Mouse (Mus musculus) MEL (cell line): Measurements from ENCODE around the gene Kcnt2.

Experiments used
- CHD2 ChIP-seq: IDR thresholded peaks from 2 replicates; pipeline ENCODE4 v1.6.1; 2011; ENCODE audit warnings: low read length, improper control_type of control experiment
- CTCF ChIP-seq, 3 experiments: IDR thresholded peaks in 2 of 3; conservative IDR thresholded peaks in 1 of 3; 2 replicates each; pipeline ENCODE4 v1.5.1; 2011 to 2012; ENCODE audit warnings: low read length in 3 of 3, low read depth in 2 of 3, mild to moderate bottlenecking in 2 of 3, improper control_type of control experiment in 1 of 3, inconsistent platforms in 1 of 3, mixed read lengths in 1 of 3, moderate library complexity in 1 of 3; ENCODE audit not compliant: control insufficient read depth in 1 of 3, insufficient read depth in 1 of 3, poor library complexity in 1 of 3, severe bottlenecking in 1 of 3
- GATA1 ChIP-seq: IDR thresholded peaks from 2 replicates; pipeline ENCODE4 v1.6.1; 2011; ENCODE audit warnings: low read depth, low read length, improper control_type of control experiment
- HCFC1 ChIP-seq: IDR thresholded peaks from 2 replicates; pipeline ENCODE4 v1.6.1; 2012; ENCODE audit warnings: low read depth, mild to moderate bottlenecking, inconsistent platforms, low read length, improper control_type of control experiment, moderate library complexity
- KAT2A ChIP-seq: conservative IDR thresholded peaks from 2 replicates; pipeline ENCODE4 v1.6.1; 2012; ENCODE audit warnings: low read depth, low read length, improper control_type of control experiment, inconsistent platforms
- MAX ChIP-seq: IDR thresholded peaks from 2 replicates; pipeline ENCODE4 v1.6.1; 2011; ENCODE audit warnings: low read length, improper control_type of control experiment
- MEF2A ChIP-seq: IDR thresholded peaks from 2 replicates; pipeline ENCODE4 v1.6.1; 2014; ENCODE audit warnings: low read depth, mild to moderate bottlenecking, inconsistent platforms, low read length, improper control_type of control experiment; ENCODE audit not compliant: poor library complexity, insufficient replicate concordance, severe bottlenecking; ENCODE audit errors: extremely low read depth
- TAL1 ChIP-seq: IDR thresholded peaks from 2 replicates; pipeline ENCODE4 v1.6.1; 2012; ENCODE audit warnings: mild to moderate bottlenecking, inconsistent platforms, low read length, moderate library complexity, mixed read lengths
- ZNF384 ChIP-seq: IDR thresholded peaks from 2 replicates; pipeline ENCODE4 v1.6.1; 2012; ENCODE audit warnings: low read depth, mild to moderate bottlenecking, inconsistent platforms, low read length, improper control_type of control experiment

GRCm38 (mm10) chr1:140578607-140579006 lies 332.6 kb downstream of the Kcnt2 start:
- TF ChIP-seq ZNF384 (no peak), HCFC1 (no peak), KAT2A (no peak), GATA1 (no peak), CTCF (IDR thresholded peaks at IDR 0.05 in 2 of 3, conservative IDR thresholded peaks at IDR 0.05 in 1 of 3; ENCODE audit: control insufficient read depth in 1 of 3, insufficient read depth in 1 of 3, low read depth in 2 of 3, low read length in 3 of 3, poor library complexity in 1 of 3, severe bottlenecking in 1 of 3) (no peak), CHD2 (no peak), TAL1 (no peak), MEF2A (no peak), MAX (no peak)
